Mouse (Mus musculus): ENCODE measurements around the gene Syce1. TPM values are rescaled to one million over a fixed set of nuclear protein-coding genes. Genes with fewer than 3 reads are reported as not detected.

The Syce1 gene
- polyA plus RNA-seq (2016; fragmentation: Nextera tagmentation; extraction: Ambion mirVana): not detected in 2 replicates

DNA sequence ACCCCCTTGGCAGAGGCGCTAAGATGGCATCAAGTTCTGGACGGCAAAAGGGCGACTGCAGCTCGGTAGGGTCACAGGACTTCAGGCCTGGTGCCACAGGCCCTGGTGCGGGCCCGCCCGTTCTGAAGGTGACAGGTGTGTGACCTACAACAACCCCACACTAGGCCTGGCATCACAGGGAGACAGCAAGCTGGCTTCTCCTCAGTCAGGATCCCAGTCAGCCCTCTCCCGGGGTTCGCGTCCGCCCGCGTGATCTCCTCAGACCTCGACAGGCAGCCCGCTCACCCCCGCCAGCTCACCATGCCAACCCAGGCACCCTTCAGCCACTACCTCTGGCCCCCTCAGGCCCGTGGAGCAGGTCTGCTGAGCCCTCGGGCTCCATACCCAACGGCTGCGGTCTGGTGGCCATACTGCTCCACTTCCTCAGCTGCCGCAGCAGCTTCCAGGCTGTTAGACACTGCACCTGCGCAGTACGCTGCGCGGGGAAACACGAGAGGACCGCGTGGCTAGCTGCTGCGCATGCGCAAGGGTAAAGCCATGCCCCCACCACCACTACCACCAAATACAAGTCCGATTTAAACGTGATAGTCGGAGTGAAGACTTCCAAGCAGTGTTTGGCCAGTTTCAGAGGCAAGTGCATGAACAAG, at the start of gene Syce1:
TSS of gene Syce1 (minus strand) at position 447 of the 647 bp plus-strand sequence.
- DNase-seq (ENCODE audit: extremely low spot score, low spot score): no peak
- Histone ChIP-seq H3K27ac (no peak within 1 kb of the TSS), H3K4me1 (no peaks in the 10 kb centered on the region), H3K4me3 (no peak within 1 kb of the TSS), H3K36me3 (replicated peaks) (no peaks in the 10 kb centered on the region), H3K9me3 (no peaks in the 10 kb centered on the region), H3K27me3 (ENCODE audit: poor library complexity, severe bottlenecking) (no peaks in the 10 kb centered on the region)
- 84% methylated on average over 33 of the region's 33 CpGs for WGBS

DNA sequence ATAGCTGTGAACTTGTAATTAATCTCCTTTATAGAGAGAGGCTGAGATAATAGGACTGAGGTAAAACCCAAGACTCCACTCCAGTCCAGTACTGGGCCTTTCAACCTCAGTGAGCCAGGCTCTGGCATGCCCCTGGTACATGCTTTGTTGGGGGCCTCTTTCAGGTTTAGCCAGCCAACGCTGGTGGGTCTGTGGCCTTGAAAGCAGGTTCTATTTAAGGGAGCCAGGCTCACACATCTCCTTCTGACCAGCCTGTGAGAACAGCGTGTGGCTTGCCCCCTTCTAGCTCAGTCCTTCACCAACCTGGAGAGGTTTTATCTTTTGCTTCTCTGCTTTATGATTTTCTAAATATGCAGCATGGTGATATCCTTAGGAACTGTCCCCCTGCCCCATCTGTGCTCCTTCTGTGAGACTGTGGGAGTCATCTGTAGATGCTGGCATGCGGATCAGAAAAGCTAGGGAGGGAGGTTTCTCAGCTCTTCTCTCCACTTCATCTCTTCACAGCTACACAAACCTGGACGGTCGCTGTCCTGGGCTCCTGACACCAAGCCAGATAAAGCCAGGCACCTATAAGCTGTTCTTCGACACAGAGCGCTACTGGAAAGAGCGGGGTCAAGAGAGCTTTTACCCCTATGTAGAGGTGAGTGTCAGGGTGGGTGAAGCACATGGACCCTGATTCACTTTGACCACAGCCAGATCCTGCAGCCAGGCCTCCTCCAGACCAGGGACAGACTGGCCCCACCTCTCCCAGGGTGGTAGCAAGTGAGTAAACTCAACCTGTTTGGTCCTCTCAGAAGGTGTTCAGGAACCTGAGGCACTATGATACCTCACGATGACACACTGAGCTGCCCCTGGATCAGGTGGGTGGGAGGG, 48.8 kb upstream of the Syce1 start:
- Histone ChIP-seq H3K27me3 (ENCODE audit: poor library complexity, severe bottlenecking) (peaks cover 19% of the 10 kb centered on the region), H3K9me3 (no peaks in the 10 kb centered on the region), H3K4me3 (no peak overlapping the region), H3K27ac (no peak overlapping the region), H3K36me3 (replicated peaks) (no peaks in the 10 kb centered on the region), H3K4me1 (peaks cover 11% of the 10 kb centered on the region; the same call in 1 of the 2 replicates)
- WGBS: 88% methylated on average over 9 of the region's 9 CpGs
- DNase-seq (ENCODE audit: extremely low spot score, low spot score): no peak

GRCm38 (mm10) chr7:140835758-140836087, 48.1 kb upstream of the Syce1 start:
- peak overlapping the region; percentile 2; the same call in 1 of the 2 replicates for H3K27ac ChIP-seq
- WGBS: 73% methylated on average over 2 of the region's 2 CpGs

GRCm38 (mm10) chr7:140834968-140835757, 47.5 kb upstream of the Syce1 start, which contains the start of gene Urah:
Gene Urah, plus strand, starts transcription at chr7:140835018.
- Histone ChIP-seq H3K4me3 (no peak within 1 kb of the TSS), H3K9me3 (no peaks in the 10 kb centered on the region), H3K4me1 (peaks cover 11% of the 10 kb centered on the region; the same call in 1 of the 2 replicates), H3K36me3 (replicated peaks) (no peaks in the 10 kb centered on the region), H3K27me3 (ENCODE audit: poor library complexity, severe bottlenecking) (peaks cover 6% of the 10 kb centered on the region; the same call in 1 of the 2 replicates), H3K27ac (peak within 1 kb of the TSS; percentile 2; the same call in 1 of the 2 replicates)
- 41% methylated on average over 20 of the region's 20 CpGs for WGBS
- DNase-seq (ENCODE audit: extremely low spot score, low spot score): no peak

More at GRCm38 (mm10) chr7:140835758-140836087, 48.1 kb upstream of the Syce1 start:
- Histone ChIP-seq H3K27me3 (ENCODE audit: poor library complexity, severe bottlenecking) (peaks cover 11% of the 10 kb centered on the region; the same call in 1 of the 2 replicates), H3K4me1 (peaks cover 11% of the 10 kb centered on the region; the same call in 1 of the 2 replicates), H3K4me3 (no peak overlapping the region), H3K36me3 (replicated peaks) (no peaks in the 10 kb centered on the region), H3K9me3 (no peaks in the 10 kb centered on the region)
- no peak for DNase-seq (ENCODE audit: extremely low spot score, low spot score)

- DNase-seq (ENCODE audit: extremely low spot score, low spot score): no peak
- no peaks in the 10 kb centered on the region for H3K36me3 ChIP-seq (replicated peaks)
- WGBS: 90% methylated on average over 4 of the region's 4 CpGs
Observed at GRCm38 (mm10) chr7:140833341-140833740, 45.7 kb upstream of the Syce1 start.

DNA sequence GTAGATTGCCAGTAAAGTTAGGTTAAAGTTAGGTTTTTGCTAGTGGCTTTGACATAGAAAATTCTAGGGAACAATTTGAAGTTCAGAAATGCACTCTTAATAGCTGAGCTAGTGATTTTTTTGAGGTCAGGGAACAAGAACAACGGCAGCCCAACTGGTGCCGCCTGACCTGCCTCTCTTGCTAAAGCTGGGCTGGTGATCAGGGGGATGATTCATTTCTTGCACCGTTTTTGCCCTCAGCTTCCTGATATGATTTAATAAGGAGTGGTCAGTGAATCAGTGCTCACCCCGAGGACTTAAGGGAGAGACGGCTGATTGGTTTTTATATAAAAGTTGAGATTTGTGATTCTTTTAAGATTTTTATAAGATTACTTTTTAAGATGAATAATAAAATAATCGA, 43.8 kb upstream of the Syce1 start:
- no peak overlapping the region for H3K27ac ChIP-seq
- DNase-seq (ENCODE audit: extremely low spot score, low spot score): no peak

More at GRCm38 (mm10) chr7:140833341-140833740, 45.7 kb upstream of the Syce1 start:
- Histone ChIP-seq H3K27me3 (ENCODE audit: poor library complexity, severe bottlenecking) (peaks cover 3% of the 10 kb centered on the region; the same call in 1 of the 2 replicates), H3K9me3 (no peaks in the 10 kb centered on the region), H3K4me1 (peaks cover 11% of the 10 kb centered on the region; the same call in 1 of the 2 replicates), H3K27ac (no peak overlapping the region), H3K4me3 (no peak overlapping the region)

GRCm38 (mm10) chr7:140828171-140828881, 40.7 kb upstream of the Syce1 start:
- WGBS: 40% methylated on average over 8 of the region's 8 CpGs
- Histone ChIP-seq H3K36me3 (replicated peaks) (no peaks in the 10 kb centered on the region), H3K4me3 (no peak overlapping the region), H3K4me1 (no peaks in the 10 kb centered on the region), H3K9me3 (no peaks in the 10 kb centered on the region), H3K27ac (no peak overlapping the region), H3K27me3 (ENCODE audit: poor library complexity, severe bottlenecking) (peaks cover 6% of the 10 kb centered on the region; the same call in 1 of the 2 replicates)
- no peak for DNase-seq (ENCODE audit: extremely low spot score, low spot score)

More for the DNA sequence above, 43.8 kb upstream of the Syce1 start:
- WGBS: 84% methylated on average over 6 of the region's 6 CpGs
- no peaks in the 10 kb centered on the region for H3K9me3 ChIP-seq
- H3K4me3 ChIP-seq: no peak overlapping the region
- peaks cover 11% of the 10 kb centered on the region; the same call in 1 of the 2 replicates for H3K4me1 ChIP-seq
- H3K36me3 ChIP-seq (replicated peaks): no peaks in the 10 kb centered on the region
- H3K27me3 ChIP-seq (ENCODE audit: poor library complexity, severe bottlenecking): peaks cover 9% of the 10 kb centered on the region; the same call in 1 of the 2 replicates

GRCm38 (mm10) chr7:140822731-140823130, 35.1 kb upstream of the Syce1 start:
- no peak overlapping the region for H3K4me3 ChIP-seq

GRCm38 (mm10) chr7:140821653-140822329, 34.1 kb upstream of the Syce1 start, which contains the start of gene Zfp941:
Gene Zfp941, minus strand, starts transcription at chr7:140822178.
- WGBS: under 1% methylated on average over 21 of the region's 21 CpGs
- peak within 1 kb of the TSS; percentile 83 for H3K27ac ChIP-seq

More at GRCm38 (mm10) chr7:140822731-140823130, 35.1 kb upstream of the Syce1 start:
- Histone ChIP-seq H3K4me1 (peaks cover 10% of the 10 kb centered on the region), H3K27ac (no peak overlapping the region), H3K27me3 (ENCODE audit: poor library complexity, severe bottlenecking) (peaks cover 6% of the 10 kb centered on the region; the same call in 1 of the 2 replicates), H3K36me3 (replicated peaks) (no peaks in the 10 kb centered on the region), H3K9me3 (no peaks in the 10 kb centered on the region)
- 92% methylated on average over 4 of the region's 4 CpGs for WGBS
- DNase-seq (ENCODE audit: extremely low spot score, low spot score): no peak

DNA sequence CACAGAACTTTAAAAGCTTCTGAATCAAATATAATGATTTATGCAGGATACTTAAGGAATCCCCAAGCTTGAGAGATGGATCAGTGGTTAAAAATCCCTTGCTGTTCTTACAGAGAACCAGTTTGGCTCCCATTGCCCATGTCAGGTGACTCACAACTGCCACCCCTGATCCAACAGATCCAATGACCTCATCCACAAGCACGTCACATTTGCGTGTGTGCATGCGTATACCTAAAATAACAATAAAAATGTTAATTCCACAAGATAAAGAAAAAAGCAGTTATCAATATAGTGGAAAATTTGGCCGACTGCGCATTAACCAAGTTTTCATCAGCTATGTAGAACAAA, 33.6 kb upstream of the Syce1 start:
- DNase-seq (ENCODE audit: extremely low spot score, low spot score): no peak
- Histone ChIP-seq H3K4me3 (peak overlapping the region; percentile 69), H3K27ac (peak overlapping the region; percentile 83), H3K4me1 (peaks cover 10% of the 10 kb centered on the region), H3K9me3 (no peaks in the 10 kb centered on the region), H3K27me3 (ENCODE audit: poor library complexity, severe bottlenecking) (no peaks in the 10 kb centered on the region; the same call in 1 of the 2 replicates), H3K36me3 (replicated peaks) (no peaks in the 10 kb centered on the region)
- WGBS: 57% methylated on average over 5 of the region's 5 CpGs

More at GRCm38 (mm10) chr7:140821653-140822329, 34.1 kb upstream of the Syce1 start, which contains the start of gene Zfp941:
- Histone ChIP-seq H3K4me3 (peak within 1 kb of the TSS; percentile 69), H3K9me3 (no peaks in the 10 kb centered on the region), H3K27me3 (ENCODE audit: poor library complexity, severe bottlenecking) (peaks cover 4% of the 10 kb centered on the region; the same call in 1 of the 2 replicates), H3K4me1 (peaks cover 10% of the 10 kb centered on the region), H3K36me3 (replicated peaks) (no peaks in the 10 kb centered on the region)
- peak; percentile 67 for DNase-seq (ENCODE audit: extremely low spot score, low spot score)

DNA sequence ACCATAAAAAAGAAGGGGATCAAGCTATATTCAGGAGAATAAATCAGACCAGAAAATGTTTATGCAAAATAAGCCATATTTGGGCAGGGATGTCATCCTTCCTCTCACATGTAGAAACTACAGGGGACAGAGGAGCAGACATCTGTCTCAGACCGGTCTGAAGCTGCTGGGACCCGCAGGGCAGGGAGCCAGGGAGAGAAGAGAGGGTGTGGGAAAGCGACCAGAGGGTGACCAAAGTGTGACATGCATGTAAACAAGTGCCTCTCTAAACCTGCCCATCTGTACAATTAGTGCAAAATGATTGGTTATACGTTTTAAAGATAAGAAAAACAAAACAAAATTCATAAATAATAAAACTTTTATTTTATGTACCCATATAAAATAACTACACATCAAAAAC, 32.5 kb upstream of the Syce1 start:
- Histone ChIP-seq H3K4me1 (peaks cover 10% of the 10 kb centered on the region), H3K27me3 (ENCODE audit: poor library complexity, severe bottlenecking) (no peaks in the 10 kb centered on the region; the same call in 1 of the 2 replicates), H3K27ac (no peak overlapping the region), H3K36me3 (replicated peaks) (no peaks in the 10 kb centered on the region), H3K9me3 (no peaks in the 10 kb centered on the region), H3K4me3 (no peak overlapping the region)
- no peak for DNase-seq (ENCODE audit: extremely low spot score, low spot score)
- 87% methylated on average over 4 of the region's 4 CpGs for WGBS

Data from forebrain, embryonic 10.5 days (tissue).